Comparison of ENCODE assay signal across 8 mouse cellular contexts in genomic region chr11:75630098-75630497, GRCm38 (mm10). TPM values are rescaled to one million over a fixed set of nuclear protein-coding genes. Genes with fewer than 3 reads are reported as not detected.
DNase-seq lines count a peak whose midpoint lies in the region; ATAC-seq and TF ChIP-seq lines count a peak whose summit lies in the region.

No protein-coding gene starts in this region.

- no peak for TF ChIP-seq EP300 in ES-Bruce4 (IDR thresholded peaks at IDR 0.05; ENCODE audit: insufficient read depth, low read depth, low read length)

- peak overlapping the region; percentile 65 to 75 for H3K4me3 ChIP-seq in heart, embryonic 14.5 days (ENCODE audit: control insufficient read depth in 1 of 2, insufficient read depth in 1 of 2, low read depth in 1 of 2, low read length in 2 of 2)
- H3K4me3 ChIP-seq in ES-Bruce4 (ENCODE audit: low read depth, low read length) (no peak overlapping the region; the same call in 1 of the 2 replicates), macrophage (ENCODE audit: inconsistent target) (peak overlapping the region; percentile 49)
- H3K4me3 ChIP-seq in hindbrain, embryonic 10.5 days: peak overlapping the region; percentile 70

- WGBS in heart, embryonic 14.5 days: 9% methylated on average over 5 of the region's 5 CpGs
- WGBS in hindbrain, embryonic 10.5 days: 22% methylated on average over 5 of the region's 5 CpGs
- WGBS in macrophage (ENCODE audit: missing documents): 13% methylated on average over 5 of the region's 5 CpGs

- H3K4me1 ChIP-seq in heart, embryonic 14.5 days (ENCODE audit: control insufficient read depth in 2 of 2, insufficient read depth in 2 of 2, low read length in 2 of 2): peaks cover 2 to 20% of the 10 kb centered on the region in 2 experiments; a peak in 3 of 4 replicates
- peaks cover 2% of the 10 kb centered on the region for H3K4me1 ChIP-seq in ES-Bruce4 (ENCODE audit: control insufficient read depth, insufficient read depth, low read length)
- H3K4me1 ChIP-seq in hindbrain, embryonic 10.5 days (replicated peaks): peaks cover 27% of the 10 kb centered on the region

- TF ChIP-seq CTCF in ES-Bruce4 (IDR thresholded peaks at IDR 0.05; ENCODE audit: low read depth, low read length): no peak

- no peak for DNase-seq in heart, postnatal 10 days
- DNase-seq in hindbrain, embryonic 10.5 days (ENCODE audit: low spot score): no peak
- DNase-seq in left cerebral cortex, postnatal 4 days: no peak
- DNase-seq in embryo, embryonic 9.5 days (ENCODE audit: extremely low spot score): no peak

- ATAC-seq in heart, embryonic 14.5 days (ENCODE audit: insufficient number of reproducible peaks, insufficient read depth, low FRiP score, low read depth): no peak
- no peak for ATAC-seq in cerebellum, adult (ENCODE audit: insufficient number of reproducible peaks, low FRiP score, low TSS enrichment)

- intact Hi-C loops in heart, postnatal 10 days (cut with DNase I): loop anchor here (2.0 kb wide), 1 partner anchor 51 kb away; no protein-coding TSS in a partner anchor
- intact Hi-C loops in left cerebral cortex, postnatal 4 days (cut with DNase I): no loop called here

- H3K9me3 ChIP-seq in heart, embryonic 14.5 days (ENCODE audit: control insufficient read depth, low read length): no peaks in the 10 kb centered on the region
- no peaks in the 10 kb centered on the region for H3K9me3 ChIP-seq in ES-Bruce4 (replicated peaks; ENCODE audit: control insufficient read depth, insufficient read depth, low read length, poor library complexity, severe bottlenecking)
- H3K9me3 ChIP-seq in hindbrain, embryonic 10.5 days: no peaks in the 10 kb centered on the region

- H3K9ac ChIP-seq in heart, embryonic 14.5 days (ENCODE audit: low read length): peak overlapping the region; percentile 84
- peak overlapping the region; percentile 85 for H3K9ac ChIP-seq in ES-Bruce4 (ENCODE audit: low read depth, poor library complexity, severe bottlenecking)

- H3K27me3 ChIP-seq in heart, embryonic 14.5 days (ENCODE audit: control insufficient read depth, insufficient read depth, low read length): no peaks in the 10 kb centered on the region
- H3K27me3 ChIP-seq in ES-Bruce4 (ENCODE audit: control insufficient read depth, insufficient read depth, low read length, poor library complexity, severe bottlenecking): no peaks in the 10 kb centered on the region
- no peaks in the 10 kb centered on the region for H3K27me3 ChIP-seq in hindbrain, embryonic 10.5 days (ENCODE audit: insufficient read depth, poor library complexity, severe bottlenecking)

- peaks cover 45% of the 10 kb centered on the region for H3K36me3 ChIP-seq in heart, embryonic 14.5 days (ENCODE audit: control insufficient read depth, insufficient read depth, low read length)
- H3K36me3 ChIP-seq in ES-Bruce4 (ENCODE audit: control insufficient read depth, insufficient read depth, low read length, poor library complexity, severe bottlenecking) (peaks cover 8% of the 10 kb centered on the region), macrophage (ENCODE audit: inconsistent target) (peaks cover 53% of the 10 kb centered on the region)
- peaks cover 54% of the 10 kb centered on the region for H3K36me3 ChIP-seq in hindbrain, embryonic 10.5 days

- H3K79me2 ChIP-seq in macrophage (ENCODE audit: inconsistent target): peaks cover 29% of the 10 kb centered on the region

- peak overlapping the region; percentile 86 to 92 for H3K27ac ChIP-seq in heart, embryonic 14.5 days (replicated peaks in 1 of 2; ENCODE audit: control insufficient read depth in 1 of 2, insufficient read depth in 1 of 2, low read depth in 2 of 2, low read length in 2 of 2)
- 0 out of 2 replicates have a peak overlapping the region, but pooled peaks have one; percentile 39 for H3K27ac ChIP-seq in ES-Bruce4 (ENCODE audit: insufficient read depth, low read length)
- H3K27ac ChIP-seq in hindbrain, embryonic 10.5 days: peak overlapping the region; percentile 90
- H3K27ac ChIP-seq in macrophage: peak overlapping the region; percentile 69

- H3K4me2 ChIP-seq in heart, embryonic 14.5 days (ENCODE audit: low read length): peak overlapping the region; percentile 80

- no peak for TF ChIP-seq POLR2A in ES-Bruce4 (IDR thresholded peaks at IDR 0.05; ENCODE audit: insufficient read depth, low read length)

RNA-seq across cellular contexts. Expression of gene Inpp5k, which starts 0.7 kb away (rescaled TPM):
- polyA plus RNA-seq in heart, embryonic 14.5 days (2014; fragmentation: Nextera tagmentation; extraction: Ambion mirVana): 29.4 and 30.7 TPM in 2 replicates
- total RNA-seq in heart, postnatal 10 days (2021): 10 to 100 TPM; 35.4 to 37.3 TPM
- polyA plus RNA-seq in ES-Bruce4 (2011; ENCODE audit: insufficient read depth, insufficient read length, low read depth, missing spikeins): 20.5 and 22.6 TPM in 2 replicates
- 20.6 and 24.9 TPM in 2 replicates for polyA plus RNA-seq in hindbrain, embryonic 10.5 days (2016; fragmentation: Nextera tagmentation; extraction: Ambion mirVana)
- 100 to 1,000 TPM in 17 of 26 experiments, 10 to 100 TPM in 9; 32.1 to 200 (median 143) TPM for total RNA-seq in macrophage (2018; cell fraction: chromatin; rRNA removed)
- total RNA-seq in macrophage (2018; cell fraction: cytosol; rRNA removed): 10 to 100 TPM; 29.2 to 51.8 (median 41.0) TPM
- total RNA-seq in macrophage (2018; cell fraction: nucleus; rRNA removed): 100 to 1,000 TPM in 12 of 26 experiments, 10 to 100 TPM in 14; 30.5 to 167 (median 94.2) TPM
- polyA plus RNA-seq in macrophage (2018): 20.3 to 48.0 TPM (median 38.4 TPM) in 3 replicates
- total RNA-seq in left cerebral cortex, postnatal 4 days (2021): 10 to 100 TPM; 45.5 to 47.2 TPM

RNA-seq across cellular contexts. Expression of gene Myo1c, which starts 20.2 kb away (rescaled TPM):
- polyA plus RNA-seq in heart, embryonic 14.5 days (2014; fragmentation: Nextera tagmentation; extraction: Ambion mirVana): 47.5 and 49.6 TPM in 2 replicates
- 100 to 1,000 TPM; 151 to 153 TPM for total RNA-seq in heart, postnatal 10 days (2021)
- polyA plus RNA-seq in ES-Bruce4 (2011; ENCODE audit: insufficient read depth, insufficient read length, low read depth, missing spikeins) (78.7 and 82.9 TPM in 2 replicates), macrophage (2018) (62.9 to 77.4 TPM (median 64.6 TPM) in 3 replicates)
- polyA plus RNA-seq in hindbrain, embryonic 10.5 days (2016; fragmentation: Nextera tagmentation; extraction: Ambion mirVana): 16.4 and 19.0 TPM in 2 replicates
- total RNA-seq in macrophage (2018; cell fraction: chromatin; rRNA removed): 100 to 1,000 TPM; 148 to 797 (median 256) TPM
- 100 to 1,000 TPM in 2 of 26 experiments, 10 to 100 TPM in 24; 62.7 to 107 (median 85.7) TPM for total RNA-seq in macrophage (2018; cell fraction: cytosol; rRNA removed)
- total RNA-seq in macrophage (2018; cell fraction: nucleus; rRNA removed): 100 to 1,000 TPM in 23 of 26 experiments, 10 to 100 TPM in 3; 87.8 to 217 (median 136) TPM
- 10 to 100 TPM; 38.1 to 41.0 TPM for total RNA-seq in left cerebral cortex, postnatal 4 days (2021)

RNA-seq across cellular contexts. Expression of gene Pitpna, which starts 42.2 kb away (rescaled TPM):
- polyA plus RNA-seq in heart, embryonic 14.5 days (2014; fragmentation: Nextera tagmentation; extraction: Ambion mirVana): 76.7 and 83.2 TPM in 2 replicates
- 100 to 1,000 TPM; 146 to 150 TPM for total RNA-seq in heart, postnatal 10 days (2021)
- polyA plus RNA-seq in ES-Bruce4 (2011; ENCODE audit: insufficient read depth, insufficient read length, low read depth, missing spikeins) (70.5 and 71.4 TPM in 2 replicates), macrophage (2018) (282 to 582 TPM (median 340 TPM) in 3 replicates)
- 68.8 and 80.6 TPM in 2 replicates for polyA plus RNA-seq in hindbrain, embryonic 10.5 days (2016; fragmentation: Nextera tagmentation; extraction: Ambion mirVana)
- 100 to 1,000 TPM in 25 of 26 experiments, 10 to 100 TPM in 1; 81.1 to 352 (median 282) TPM for total RNA-seq in macrophage (2018; cell fraction: chromatin; rRNA removed)
- 100 to 1,000 TPM; 242 to 357 (median 310) TPM for total RNA-seq in macrophage (2018; cell fraction: cytosol; rRNA removed)
- total RNA-seq in macrophage (2018; cell fraction: nucleus; rRNA removed): 100 to 1,000 TPM in 25 of 26 experiments, 10 to 100 TPM in 1; 98.7 to 332 (median 234) TPM
- 100 to 1,000 TPM; 249 to 259 TPM for total RNA-seq in left cerebral cortex, postnatal 4 days (2021)

RNA-seq across cellular contexts. Expression of gene Crk, which starts 49.0 kb away (rescaled TPM):
- polyA plus RNA-seq in heart, embryonic 14.5 days (2014; fragmentation: Nextera tagmentation; extraction: Ambion mirVana): 86.0 and 88.2 TPM in 2 replicates
- total RNA-seq in heart, postnatal 10 days (2021): 100 to 1,000 TPM; 108 to 112 TPM
- polyA plus RNA-seq in ES-Bruce4 (2011; ENCODE audit: insufficient read depth, insufficient read length, low read depth, missing spikeins) (86.0 and 91.5 TPM in 2 replicates), macrophage (2018) (52.3 to 73.1 TPM (median 60.5 TPM) in 3 replicates)
- 107 and 122 TPM in 2 replicates for polyA plus RNA-seq in hindbrain, embryonic 10.5 days (2016; fragmentation: Nextera tagmentation; extraction: Ambion mirVana)
- 100 to 1,000 TPM; 135 to 258 (median 172) TPM for total RNA-seq in macrophage (2018; cell fraction: chromatin; rRNA removed)
- 100 to 1,000 TPM in 3 of 26 experiments, 10 to 100 TPM in 23; 72.1 to 124 (median 81.7) TPM for total RNA-seq in macrophage (2018; cell fraction: cytosol; rRNA removed)
- total RNA-seq in macrophage (2018; cell fraction: nucleus; rRNA removed): 100 to 1,000 TPM in 25 of 26 experiments, 10 to 100 TPM in 1; 97.0 to 221 (median 127) TPM
- total RNA-seq in left cerebral cortex, postnatal 4 days (2021): 100 to 1,000 TPM; 118 to 119 TPM

Comparison
In these comparisons a context has a peak if more than half of its experiments do, and no peak if none do; other contexts are left out.
1. H3K27ac ChIP-seq: peak in every context shown above with its lines; median percentile 90 in hindbrain, embryonic 10.5 days; 89 in heart, embryonic 14.5 days; 69 in macrophage; 39 in ES-Bruce4.